Mouse (Mus musculus) G1E (cell line): ENCODE results near the gene Nr2e1.

Source experiments
- CTCF ChIP-seq: IDR thresholded peaks from 2 replicates; pipeline ENCODE4 v1.5.1; 2012; ENCODE audit warnings: low read depth, low read length, inconsistent platforms, mixed read lengths
- GATA1 ChIP-seq: IDR thresholded peaks from 2 replicates; pipeline ENCODE4 v1.6.1; 2012; ENCODE audit warnings: borderline replicate concordance, low read length, inconsistent platforms, mixed read lengths
- GATA2 ChIP-seq: IDR thresholded peaks from 2 replicates; pipeline ENCODE4 v1.6.1; 2012; ENCODE audit warnings: low read depth, low read length, inconsistent platforms, borderline replicate concordance

DNA sequence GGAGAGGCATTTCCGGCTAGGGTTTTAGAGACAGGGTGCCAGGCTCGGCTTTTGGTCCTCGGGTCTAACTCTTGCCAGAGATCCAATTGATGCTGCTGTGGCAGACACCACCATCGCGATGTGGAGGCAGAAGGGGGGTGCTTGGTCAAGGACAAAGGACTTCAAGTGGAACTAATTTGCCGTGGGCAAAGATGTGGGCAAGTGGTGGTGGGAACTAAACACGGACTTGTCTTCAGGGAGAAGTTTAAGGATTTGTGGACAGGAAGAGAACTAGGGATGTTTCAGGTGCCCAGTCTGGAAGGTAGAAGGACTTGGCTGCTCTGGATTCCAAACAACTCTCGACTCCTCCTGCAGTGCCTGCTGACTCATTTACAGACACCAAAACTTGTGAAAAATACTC is 1.7 kb upstream of the Nr2e1 start:
- TF ChIP-seq CTCF (no peak), GATA2 (no peak), GATA1 (no peak)
